Mouse (Mus musculus): Measurements from ENCODE around the gene Lhx9. TPM values are rescaled to one million over a fixed set of nuclear protein-coding genes. Genes with fewer than 3 reads are reported as not detected.

Lhx9 gene
- total RNA-seq, 2 experiments from 2014 or later: 0.27 to 1.2 TPM

Other genes starting within 250 kb of the Lhx9 start
- 10 to 100 TPM; 31.3 to 33.0 TPM for gene Nek7, start 228.4 kb downstream of the Lhx9 start, total RNA-seq (2021)
- gene 2310009B15Rik, start 8.3 kb upstream of the Lhx9 start, total RNA-seq (2021): 10 to 100 TPM; 13.3 to 18.0 TPM
- 10 to 100 TPM; 31.6 to 39.9 TPM for gene Dennd1b, start 114.9 kb upstream of the Lhx9 start, total RNA-seq (2021)